In genomic region chr13:104805681-104806080, GRCm38 (mm10) we compare ENCODE assay signal across 8 mouse cellular contexts. TPM values are rescaled to one million over a fixed set of nuclear protein-coding genes. Genes with fewer than 3 reads are reported as not detected.
DNase-seq lines count a peak whose midpoint lies in the region; ATAC-seq lines count a peak whose summit lies in the region.

No protein-coding gene starts in this region.

- 65% methylated on average over 3 of the region's 3 CpGs for WGBS in hindbrain, embryonic 11.5 days
- 58% methylated on average over 3 of the region's 3 CpGs for WGBS in hindbrain, embryonic 13.5 days
- WGBS in kidney, embryonic 14.5 days, result 63% methylated on average over 3 of the region's 3 CpGs
- 50% methylated on average over 3 of the region's 3 CpGs for WGBS in intestine, embryonic 15.5 days

- no peaks in the 10 kb centered on the region for H3K4me1 ChIP-seq in hindbrain, embryonic 11.5 days (replicated peaks; ENCODE audit: control insufficient read depth, insufficient read depth, low read length)
- no peaks in the 10 kb centered on the region for H3K4me1 ChIP-seq in hindbrain, embryonic 13.5 days (replicated peaks)
- no peaks in the 10 kb centered on the region for H3K4me1 ChIP-seq in kidney, embryonic 14.5 days (ENCODE audit: control insufficient read depth, insufficient read depth, low read length)
- no peaks in the 10 kb centered on the region for H3K4me1 ChIP-seq in intestine, embryonic 15.5 days (replicated peaks)

- H3K4me3 ChIP-seq in hindbrain, embryonic 11.5 days (ENCODE audit: low read depth, low read length), result no peak overlapping the region
- no peak overlapping the region for H3K4me3 ChIP-seq in hindbrain, embryonic 13.5 days
- H3K4me3 ChIP-seq in kidney, embryonic 14.5 days (ENCODE audit: low read length), result no peak overlapping the region
- H3K4me3 ChIP-seq in intestine, embryonic 15.5 days (replicated peaks), result no peak overlapping the region

- no peaks in the 10 kb centered on the region for H3K9me3 ChIP-seq in hindbrain, embryonic 11.5 days (ENCODE audit: control insufficient read depth, low read length)
- no peaks in the 10 kb centered on the region for H3K9me3 ChIP-seq in hindbrain, embryonic 13.5 days
- no peaks in the 10 kb centered on the region for H3K9me3 ChIP-seq in kidney, embryonic 14.5 days (ENCODE audit: control insufficient read depth, low read length)
- no peaks in the 10 kb centered on the region for H3K9me3 ChIP-seq in intestine, embryonic 15.5 days

- H3K27me3 ChIP-seq in hindbrain, embryonic 11.5 days (ENCODE audit: control insufficient read depth, insufficient read depth, low read length), result no peaks in the 10 kb centered on the region
- no peaks in the 10 kb centered on the region for H3K27me3 ChIP-seq in hindbrain, embryonic 13.5 days
- H3K27me3 ChIP-seq in kidney, embryonic 14.5 days (ENCODE audit: control insufficient read depth, insufficient read depth, low read length), result no peaks in the 10 kb centered on the region
- no peaks in the 10 kb centered on the region for H3K27me3 ChIP-seq in intestine, embryonic 15.5 days (replicated peaks)

- H3K9ac ChIP-seq in hindbrain, embryonic 11.5 days (ENCODE audit: low read depth, low read length), result no peak overlapping the region
- no peak overlapping the region for H3K9ac ChIP-seq in hindbrain, embryonic 13.5 days
- H3K9ac ChIP-seq in kidney, embryonic 14.5 days (ENCODE audit: low read depth, low read length), result no peak overlapping the region
- H3K9ac ChIP-seq in intestine, embryonic 15.5 days, result no peak overlapping the region

- no peak overlapping the region for H3K4me2 ChIP-seq in hindbrain, embryonic 11.5 days (replicated peaks; ENCODE audit: low read depth, low read length)
- H3K4me2 ChIP-seq in hindbrain, embryonic 13.5 days, result no peak overlapping the region
- no peak overlapping the region for H3K4me2 ChIP-seq in kidney, embryonic 14.5 days (replicated peaks; ENCODE audit: low read depth, low read length)
- H3K4me2 ChIP-seq in intestine, embryonic 15.5 days (replicated peaks), result no peak overlapping the region

- peak; percentile 65 for DNase-seq in hindbrain, embryonic 11.5 days (ENCODE audit: low spot score)
- DNase-seq in right cerebral cortex, adult 18-20 months, result peak; percentile 6
- DNase-seq in right cerebral cortex, postnatal 25 days, result no peak
- peak; percentile 78 for DNase-seq in embryo, embryonic 10.5 days (ENCODE audit: low spot score)
- DNase-seq in retina, postnatal 7 days (ENCODE audit: low read depth, low spot score), result peak; percentile 17

- H3K27ac ChIP-seq in hindbrain, embryonic 11.5 days (ENCODE audit: low read depth, low read length), result no peak overlapping the region
- no peak overlapping the region for H3K27ac ChIP-seq in hindbrain, embryonic 13.5 days
- no peak overlapping the region for H3K27ac ChIP-seq in kidney, embryonic 14.5 days (ENCODE audit: low read depth, low read length)
- no peak overlapping the region for H3K27ac ChIP-seq in intestine, embryonic 15.5 days

- ATAC-seq in hindbrain, embryonic 11.5 days (ENCODE audit: low FRiP score), result no peak
- ATAC-seq in hindbrain, embryonic 13.5 days (ENCODE audit: low FRiP score), result no peak
- no peak for ATAC-seq in kidney, embryonic 14.5 days (ENCODE audit: low FRiP score, low TSS enrichment)
- no peak for ATAC-seq in intestine, embryonic 15.5 days

- H3K36me3 ChIP-seq in hindbrain, embryonic 11.5 days (ENCODE audit: control insufficient read depth, insufficient read depth, low read length), result no peaks in the 10 kb centered on the region; the same call in 1 of the 2 replicates
- H3K36me3 ChIP-seq in hindbrain, embryonic 13.5 days, result peaks cover 26% of the 10 kb centered on the region
- H3K36me3 ChIP-seq in kidney, embryonic 14.5 days (ENCODE audit: control insufficient read depth, insufficient read depth, low read length), result peaks cover 30% of the 10 kb centered on the region
- H3K36me3 ChIP-seq in intestine, embryonic 15.5 days, result 0 out of 2 replicates have a peak, but pooled peaks cover 2% of the 10 kb centered on the region

RNA-seq across cellular contexts. Expression of gene Cwc27, which starts 11.3 kb away (rescaled TPM):
- 33.5 and 33.6 TPM in 2 replicates for polyA plus RNA-seq in hindbrain, embryonic 11.5 days (2014; fragmentation: Nextera tagmentation; extraction: Ambion mirVana)
- 25.2 and 29.7 TPM in 2 replicates for polyA plus RNA-seq in hindbrain, embryonic 13.5 days (2015; fragmentation: Nextera tagmentation; extraction: Ambion mirVana)
- polyA plus RNA-seq in kidney, embryonic 14.5 days (2014; fragmentation: Nextera tagmentation; extraction: Ambion mirVana), result 35.3 and 37.2 TPM in 2 replicates
- 27.4 and 28.3 TPM in 2 replicates for polyA plus RNA-seq in intestine, embryonic 15.5 days (2015; fragmentation: Nextera tagmentation; extraction: Ambion mirVana)

RNA-seq across cellular contexts. Expression of gene Srek1ip1, which starts 13.4 kb away (rescaled TPM):
- polyA plus RNA-seq in hindbrain, embryonic 11.5 days (2014; fragmentation: Nextera tagmentation; extraction: Ambion mirVana), result 17.8 and 19.7 TPM in 2 replicates
- 18.2 and 18.9 TPM in 2 replicates for polyA plus RNA-seq in hindbrain, embryonic 13.5 days (2015; fragmentation: Nextera tagmentation; extraction: Ambion mirVana)
- 29.0 and 32.1 TPM in 2 replicates for polyA plus RNA-seq in kidney, embryonic 14.5 days (2014; fragmentation: Nextera tagmentation; extraction: Ambion mirVana)
- polyA plus RNA-seq in intestine, embryonic 15.5 days (2015; fragmentation: Nextera tagmentation; extraction: Ambion mirVana), result 22.9 and 23.8 TPM in 2 replicates

RNA-seq across cellular contexts. Expression of gene Shisal2b, which starts 58.0 kb away (rescaled TPM):
- 0.20 TPM in 1 of 2 replicates, not detected in the other for polyA plus RNA-seq in hindbrain, embryonic 11.5 days (2014; fragmentation: Nextera tagmentation; extraction: Ambion mirVana)
- 1.3 and 1.7 TPM in 2 replicates for polyA plus RNA-seq in hindbrain, embryonic 13.5 days (2015; fragmentation: Nextera tagmentation; extraction: Ambion mirVana)
- 0.87 and 2.4 TPM in 2 replicates for polyA plus RNA-seq in kidney, embryonic 14.5 days (2014; fragmentation: Nextera tagmentation; extraction: Ambion mirVana)
- 0.25 and 0.39 TPM in 2 replicates for polyA plus RNA-seq in intestine, embryonic 15.5 days (2015; fragmentation: Nextera tagmentation; extraction: Ambion mirVana)
